In genomic region chr14:60841977-60842659, GRCm38 (mm10) we compare ENCODE assay signal across 21 mouse cellular contexts. TPM values are rescaled to one million over a fixed set of nuclear protein-coding genes. Genes with fewer than 3 reads are reported as not detected.
DNase-seq lines count a peak whose midpoint lies in the region; TF ChIP-seq lines count a peak whose summit lies in the region.
"Had no signal": no experiment of that assay in that cellular context is flagged by ENCODE, and none has a peak within 500 bp of the region (broad histone marks: within the 10 kb centered on the region; RNA-seq: fewer than 3 reads in every experiment).

No protein-coding gene starts in this region.

- intact Hi-C loops in left cerebral cortex, adult 2 months (cut with DNase I): no loop called here

- no peak for TF ChIP-seq CTCF in left cerebral cortex, adult 2 months (IDR thresholded peaks at IDR 0.05)

- H3K27ac ChIP-seq in left cerebral cortex, adult 2 months: no peak overlapping the region
- H3K27ac ChIP-seq: forebrain, embryonic 13.5 days; heart, embryonic 10.5 days; hindbrain, embryonic 14.5 days; limb, embryonic 10.5 days; liver, embryonic 15.5 days; neural tube, embryonic 15.5 days had no signal

- H3K4me3 ChIP-seq in left cerebral cortex, adult 2 months: no peak overlapping the region
- H3K4me3 ChIP-seq: forebrain, embryonic 13.5 days; heart, embryonic 10.5 days; limb, embryonic 10.5 days; liver, embryonic 15.5 days; neural tube, embryonic 15.5 days had no signal

- DNase-seq in heart, adult 11 months: peak; percentile 84
- no peak for DNase-seq in heart, adult 8-10 months (ENCODE audit: low spot score)
- peak; percentile 64 for DNase-seq in right cerebral cortex, adult 18-20 months
- DNase-seq in right cerebral cortex, postnatal 4 days: no peak
- DNase-seq in left cerebral cortex, adult 2 months (ENCODE audit: extremely low spot score in 1 of 2, low spot score in 2 of 2): peak; percentile 12 to 24
- DNase-seq in urinary bladder, adult 2 months (ENCODE audit: low spot score): no peak
- DNase-seq in cerebellum, adult 9-11 months: no peak
- DNase-seq: adrenal gland, postnatal 14 days; cerebellum, adult 8-10 months; heart, postnatal 4 days; kidney, adult 18-20 months; liver; lung, postnatal 10 days; spleen, adult 18-20 months; thymus, postnatal 14 days had no signal

RNA-seq across cellular contexts. Expression of gene Mipep, which starts 57.7 kb away (rescaled TPM):
- 10 to 100 TPM; 70.6 to 75.9 (median 73.6) TPM for total RNA-seq in heart, adult 8-10 months (2022)
- 10 to 100 TPM; 24.9 to 25.3 TPM for total RNA-seq in left cerebral cortex, adult 2 months (2021)
- polyA plus RNA-seq in urinary bladder, adult 2 months (2012; rRNA removed): 11.7 and 11.9 TPM in 2 replicates

Comparison
In these comparisons a context has a peak if more than half of its experiments do, and no peak if none do; other contexts are left out.
1. DNase-seq: peak in heart, adult 11 months (single experiment), right cerebral cortex, adult 18-20 months (single experiment) and left cerebral cortex, adult 2 months (2 of 2); none in heart, adult 8-10 months (single experiment), right cerebral cortex, postnatal 4 days (single experiment), urinary bladder, adult 2 months (single experiment) and cerebellum, adult 9-11 months (single experiment).